Mouse (Mus musculus) neutrophil, adult 83 days (primary cell): Measurements from ENCODE around the gene Olfr566. TPM values are rescaled to one million over a fixed set of nuclear protein-coding genes. Genes with fewer than 3 reads are reported as not detected.

ENCODE experiments used
- total RNA-seq, 2 experiments: library from RNA; stranded (reverse); gene quantifications; one replicate each; pipeline ENCODE4 v1.2.4; 2023

Gene Olfr566
- not detected for total RNA-seq

GRCm38 (mm10) chr7:102858665-102859064 is at the start of gene Olfr566:
Olfr566 (minus strand) TSS chr7:102858765.

GRCm38 (mm10) chr7:102890782-102891181 is 32.2 kb upstream of the Olfr566 start, which contains the start of gene Olfr569:
Olfr569 (minus strand) TSS chr7:102890882.

GRCm38 (mm10) chr7:102876822-102877221 is 18.3 kb upstream of the Olfr566 start, which contains the start of gene Olfr568:
Olfr568 (plus strand) TSS chr7:102877122.

Other genes starting within 250 kb of the Olfr566 start
- gene Olfr553, start 240.5 kb downstream of the Olfr566 start, total RNA-seq = not detected
- gene Olfr554, start 220.3 kb downstream of the Olfr566 start, total RNA-seq = not detected
- gene Olfr555, start 199.9 kb downstream of the Olfr566 start, total RNA-seq = not detected
- gene Olfr556, start 193.9 kb downstream of the Olfr566 start, total RNA-seq = not detected
- 1 to 10 TPM; 1.0 to 2.8 TPM for gene Trim68, start 171.4 kb downstream of the Olfr566 start, total RNA-seq
- gene Olfr557, start 162.9 kb downstream of the Olfr566 start, total RNA-seq = not detected
- gene Olfr558, start 156.6 kb downstream of the Olfr566 start, total RNA-seq = not detected
- gene Olfr33, start 139.7 kb downstream of the Olfr566 start, total RNA-seq = not detected
- not detected for gene Olfr559, start 131.3 kb downstream of the Olfr566 start, total RNA-seq
- not detected for gene Olfr560, start 99.4 kb downstream of the Olfr566 start, total RNA-seq
- not detected for gene Olfr78, start 99.3 kb downstream of the Olfr566 start, total RNA-seq
- gene Olfr561, start 87.5 kb downstream of the Olfr566 start, total RNA-seq = not detected
- not detected for gene Olfr564, start 55.3 kb downstream of the Olfr566 start, total RNA-seq
- gene Olfr568, start 18.4 kb upstream of the Olfr566 start, total RNA-seq = not detected
- not detected for gene Olfr569, start 32.1 kb upstream of the Olfr566 start, total RNA-seq
- not detected for gene Olfr570, start 35.8 kb upstream of the Olfr566 start, total RNA-seq
- gene Olfr571, start 58.8 kb upstream of the Olfr566 start, total RNA-seq = not detected
- not detected for gene Olfr572, start 65.6 kb upstream of the Olfr566 start, total RNA-seq
- not detected for gene Olfr573-ps1, start 83.8 kb upstream of the Olfr566 start, total RNA-seq
- not detected for gene Olfr574, start 89.7 kb upstream of the Olfr566 start, total RNA-seq
- not detected for gene Olfr575, start 100.0 kb upstream of the Olfr566 start, total RNA-seq
- not detected for gene Olfr576, start 103.9 kb upstream of the Olfr566 start, total RNA-seq
- gene Olfr577, start 117.2 kb upstream of the Olfr566 start, total RNA-seq = not detected
- not detected for gene Olfr578, start 130.6 kb upstream of the Olfr566 start, total RNA-seq
- gene Olfr582, start 179.3 kb upstream of the Olfr566 start, total RNA-seq = not detected
- not detected for gene Olfr583, start 192.5 kb upstream of the Olfr566 start, total RNA-seq
- gene Olfr584, start 223.1 kb upstream of the Olfr566 start, total RNA-seq = not detected
- gene Olfr585, start 239.0 kb upstream of the Olfr566 start, total RNA-seq = not detected